Mouse (Mus musculus) heart, embryonic 15.5 days (tissue): Measurements from ENCODE around the gene Trpm3. TPM values are rescaled to one million over a fixed set of nuclear protein-coding genes. Genes with fewer than 3 reads are reported as not detected.

Experiments
- ATAC-seq: fragments of 200-750 bp; cut with Nextera tagmentation; replicated peaks from 2 replicates; pipeline ENCODE4 v1.8.0; 2017; ENCODE audit warnings: low read depth, moderate TSS enrichment; ENCODE audit not compliant: insufficient number of reproducible peaks, insufficient read depth, low FRiP score
- H3K27ac ChIP-seq: fragments of 300-500 bp; sonication (generic); 2 replicates; pipeline ENCODE4 v1.5.1; 2015; ENCODE audit warnings: mild to moderate bottlenecking, inconsistent platforms
- H3K27me3 ChIP-seq: fragments of 300-500 bp; sonication (generic); 2 replicates; pipeline ENCODE4 v1.6.1; 2015; ENCODE audit warnings: inconsistent platforms
- H3K36me3 ChIP-seq: fragments of 300-500 bp; sonication (generic); 2 replicates; pipeline ENCODE4 v1.6.1; 2015; ENCODE audit warnings: mild to moderate bottlenecking, inconsistent platforms
- H3K4me1 ChIP-seq: fragments of 300-500 bp; sonication (generic); replicated peaks from 2 replicates; pipeline ENCODE4 v1.6.1; 2015; ENCODE audit warnings: inconsistent platforms
- H3K4me2 ChIP-seq: fragments of 300-500 bp; sonication (generic); 2 replicates; pipeline ENCODE4 v1.6.1; 2015; ENCODE audit warnings: inconsistent platforms, mild to moderate bottlenecking, moderate library complexity
- H3K4me3 ChIP-seq: fragments of 300-500 bp; sonication (generic); 2 replicates; pipeline ENCODE4 v1.5.1; 2015; ENCODE audit warnings: mild to moderate bottlenecking, inconsistent platforms
- H3K9ac ChIP-seq: fragments of 300-500 bp; sonication (generic); 2 replicates; pipeline ENCODE4 v1.6.1; 2015; ENCODE audit warnings: mild to moderate bottlenecking, inconsistent platforms
- H3K9me3 ChIP-seq: fragments of 300-500 bp; sonication (generic); replicated peaks from 2 replicates; pipeline ENCODE4 v1.6.1; 2016; ENCODE audit warnings: inconsistent platforms
- WGBS: fragments of 180-500 bp; shearing (Covaris S2); methylation state at CpG from one replicate; pipeline ENCODE4 v1.1.7; 2015; ENCODE audit warnings: mixed read lengths; 5-methylcytosine and 5-hydroxymethylcytosine counted together
- polyA plus RNA-seq: library from polyadenylated mRNA; unstranded; fragments of >200 nt; fragmentation: Nextera tagmentation; extraction: Ambion mirVana; gene quantifications from 2 replicates; pipeline ENCODE4 v1.2.1, GENCODE M21; 2015

Trpm3 gene
- polyA plus RNA-seq, 1 experiment from 2014 or later, result 0.55 TPM

GRCm38 (mm10) chr19:22962731-22963130 lies 823.9 kb downstream of the Trpm3 start:
- H3K4me1 ChIP-seq, result no peaks in the 10 kb centered on the region
- ATAC-seq, result no peak
- no peaks in the 10 kb centered on the region for H3K36me3 ChIP-seq
- WGBS, result 50% methylated on average over 8 of the region's 8 CpGs
- H3K27ac ChIP-seq, result no peak overlapping the region
- H3K9ac ChIP-seq, result no peak overlapping the region
- H3K27me3 ChIP-seq, result no peaks in the 10 kb centered on the region
- H3K9me3 ChIP-seq, result no peaks in the 10 kb centered on the region
- H3K4me3 ChIP-seq, result no peak overlapping the region
- no peak overlapping the region for H3K4me2 ChIP-seq

- no peak overlapping the region for H3K9ac ChIP-seq
- no peak overlapping the region for H3K27ac ChIP-seq
- H3K36me3 ChIP-seq, result no peaks in the 10 kb centered on the region
- 69% methylated on average over 6 of the region's 6 CpGs for WGBS
- no peak overlapping the region for H3K4me3 ChIP-seq
- no peaks in the 10 kb centered on the region for H3K9me3 ChIP-seq
- ATAC-seq, result no peak
- H3K4me2 ChIP-seq, result no peak overlapping the region
- no peaks in the 10 kb centered on the region for H3K27me3 ChIP-seq
- H3K4me1 ChIP-seq, result no peaks in the 10 kb centered on the region
Measured at GRCm38 (mm10) chr19:22963726-22964398, 825.0 kb downstream of the Trpm3 start.

DNA sequence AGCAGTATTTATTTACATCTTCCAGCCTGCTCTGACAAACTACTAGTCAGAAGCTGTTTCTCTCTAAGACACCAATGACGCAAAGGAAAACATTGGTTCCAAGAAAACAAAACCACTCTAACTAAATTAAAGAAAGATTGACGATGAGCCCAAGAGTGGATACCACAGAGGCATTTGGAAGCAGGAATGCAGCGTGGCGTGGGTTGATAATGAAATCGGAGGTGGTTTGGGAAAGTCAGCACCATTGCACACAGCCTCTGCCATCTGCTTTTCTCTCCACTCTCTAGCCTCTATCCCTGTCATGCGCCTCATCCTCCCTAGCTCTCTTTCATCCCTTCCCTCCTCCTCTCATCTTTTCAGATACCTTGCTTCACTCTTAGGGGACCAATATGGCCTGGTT lies 826.6 kb downstream of the Trpm3 start:
- no peaks in the 10 kb centered on the region for H3K27me3 ChIP-seq
- WGBS, result 62% methylated on average over 6 of the region's 6 CpGs
- no peaks in the 10 kb centered on the region for H3K36me3 ChIP-seq
- H3K4me2 ChIP-seq, result no peak overlapping the region
- no peak overlapping the region for H3K27ac ChIP-seq
- H3K4me3 ChIP-seq, result no peak overlapping the region
- H3K4me1 ChIP-seq, result no peaks in the 10 kb centered on the region
- H3K9me3 ChIP-seq, result no peaks in the 10 kb centered on the region
- ATAC-seq, result no peak
- no peak overlapping the region for H3K9ac ChIP-seq

DNA sequence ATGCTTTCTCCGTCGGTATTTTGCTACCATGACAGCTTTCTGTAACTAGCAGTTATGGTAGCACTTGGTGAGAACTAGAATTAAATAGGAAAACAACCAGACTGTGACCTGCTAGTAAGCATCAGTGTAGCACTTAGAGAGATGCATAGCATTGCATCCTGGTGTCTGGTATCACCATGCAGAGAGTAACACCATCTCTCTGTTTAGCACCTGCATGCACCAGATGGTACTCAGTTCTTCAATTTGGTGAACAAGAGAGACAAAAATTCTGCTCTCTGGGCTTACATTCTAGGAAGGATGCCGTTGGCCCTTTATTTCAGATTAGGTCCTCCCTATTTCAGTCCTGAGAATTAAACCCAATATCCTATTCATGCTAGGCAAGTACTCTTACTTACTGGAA lies 834.4 kb downstream of the Trpm3 start:
- H3K27ac ChIP-seq, result no peak overlapping the region
- WGBS, result 85% methylated on average over 3 of the region's 3 CpGs
- H3K4me3 ChIP-seq, result no peak overlapping the region
- no peaks in the 10 kb centered on the region for H3K9me3 ChIP-seq
- no peak for ATAC-seq
- no peak overlapping the region for H3K9ac ChIP-seq
- H3K4me2 ChIP-seq, result no peak overlapping the region
- H3K4me1 ChIP-seq, result no peaks in the 10 kb centered on the region
- H3K27me3 ChIP-seq, result no peaks in the 10 kb centered on the region
- H3K36me3 ChIP-seq, result no peaks in the 10 kb centered on the region

GRCm38 (mm10) chr19:22973727-22974126 lies 834.9 kb downstream of the Trpm3 start:
- H3K4me3 ChIP-seq, result no peak overlapping the region
- no peak overlapping the region for H3K9ac ChIP-seq
- H3K9me3 ChIP-seq, result no peaks in the 10 kb centered on the region
- H3K27me3 ChIP-seq, result no peaks in the 10 kb centered on the region
- 84% methylated on average over 5 of the region's 5 CpGs for WGBS
- H3K36me3 ChIP-seq, result no peaks in the 10 kb centered on the region
- no peaks in the 10 kb centered on the region for H3K4me1 ChIP-seq
- ATAC-seq, result no peak
- H3K4me2 ChIP-seq, result no peak overlapping the region
- H3K27ac ChIP-seq, result no peak overlapping the region

DNA sequence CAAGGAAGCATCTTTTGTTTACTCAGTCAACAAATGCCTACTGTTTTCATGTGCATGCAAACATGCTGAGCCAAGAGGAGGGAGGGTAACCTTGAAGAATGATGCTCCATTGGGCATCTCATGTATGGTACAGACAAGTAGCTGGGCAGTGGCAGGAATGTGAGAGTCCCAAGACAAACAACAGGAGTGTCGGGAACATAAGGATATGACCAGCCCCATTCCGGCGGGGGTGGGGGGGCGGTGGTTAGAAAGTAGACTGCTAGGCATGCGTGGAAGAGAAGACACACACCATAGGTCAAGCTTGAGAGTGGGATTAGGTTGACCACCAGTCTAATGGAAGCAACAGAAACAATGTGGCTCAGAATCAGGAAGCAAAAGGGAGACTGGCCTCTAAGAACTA lies 837.0 kb downstream of the Trpm3 start:
- Histone ChIP-seq H3K4me2 (no peak overlapping the region), H3K36me3 (no peaks in the 10 kb centered on the region), H3K4me1 (no peaks in the 10 kb centered on the region), H3K9ac (no peak overlapping the region), H3K9me3 (no peaks in the 10 kb centered on the region), H3K4me3 (no peak overlapping the region), H3K27ac (no peak overlapping the region), H3K27me3 (no peaks in the 10 kb centered on the region)
- 89% methylated on average over 5 of the region's 5 CpGs for WGBS
- no peak for ATAC-seq

- no peak for ATAC-seq
- H3K9ac ChIP-seq, result no peak overlapping the region
- H3K4me2 ChIP-seq, result no peak overlapping the region
- H3K27ac ChIP-seq, result no peak overlapping the region
- H3K9me3 ChIP-seq, result no peaks in the 10 kb centered on the region
- no peaks in the 10 kb centered on the region for H3K36me3 ChIP-seq
- no peak overlapping the region for H3K4me3 ChIP-seq
- H3K27me3 ChIP-seq, result no peaks in the 10 kb centered on the region
- 45% methylated on average over 5 of the region's 5 CpGs for WGBS
- H3K4me1 ChIP-seq, result no peaks in the 10 kb centered on the region
Measured at GRCm38 (mm10) chr19:22977508-22977907, 838.7 kb downstream of the Trpm3 start.

- no peaks in the 10 kb centered on the region for H3K9me3 ChIP-seq
- no peaks in the 10 kb centered on the region for H3K4me1 ChIP-seq
- H3K27me3 ChIP-seq, result no peaks in the 10 kb centered on the region
- H3K36me3 ChIP-seq, result no peaks in the 10 kb centered on the region
- no peak for ATAC-seq
- H3K4me2 ChIP-seq, result no peak overlapping the region
- H3K27ac ChIP-seq, result no peak overlapping the region
- 86% methylated on average over 7 of the region's 7 CpGs for WGBS
- no peak overlapping the region for H3K9ac ChIP-seq
- H3K4me3 ChIP-seq, result no peak overlapping the region
Measured at GRCm38 (mm10) chr19:22978763-22979162, 839.9 kb downstream of the Trpm3 start.

- Histone ChIP-seq H3K9ac (no peak overlapping the region), H3K36me3 (no peaks in the 10 kb centered on the region), H3K4me1 (no peaks in the 10 kb centered on the region), H3K27ac (no peak overlapping the region), H3K4me3 (no peak overlapping the region), H3K9me3 (no peaks in the 10 kb centered on the region), H3K4me2 (no peak overlapping the region), H3K27me3 (no peaks in the 10 kb centered on the region)
- ATAC-seq, result no peak
- 74% methylated on average over 1 of the region's 1 CpGs for WGBS
Measured at GRCm38 (mm10) chr19:22979191-22979590, 840.3 kb downstream of the Trpm3 start.

GRCm38 (mm10) chr19:22987914-22988313 lies 849.1 kb downstream of the Trpm3 start:
- Histone ChIP-seq H3K36me3 (no peaks in the 10 kb centered on the region), H3K4me1 (no peaks in the 10 kb centered on the region), H3K4me3 (no peak overlapping the region), H3K9me3 (no peaks in the 10 kb centered on the region), H3K27ac (no peak overlapping the region), H3K4me2 (no peak overlapping the region), H3K27me3 (no peaks in the 10 kb centered on the region), H3K9ac (no peak overlapping the region)
- 88% methylated on average over 12 of the region's 12 CpGs for WGBS
- no peak for ATAC-seq

- no peaks in the 10 kb centered on the region for H3K4me1 ChIP-seq
- no peaks in the 10 kb centered on the region for H3K27me3 ChIP-seq
- 63% methylated on average over 4 of the region's 4 CpGs for WGBS
- H3K9ac ChIP-seq, result no peak overlapping the region
- no peak for ATAC-seq
- H3K4me2 ChIP-seq, result no peak overlapping the region
- no peak overlapping the region for H3K27ac ChIP-seq
- no peak overlapping the region for H3K4me3 ChIP-seq
- no peaks in the 10 kb centered on the region for H3K36me3 ChIP-seq
- H3K9me3 ChIP-seq, result no peaks in the 10 kb centered on the region
Measured at GRCm38 (mm10) chr19:22993946-22994345, 855.1 kb downstream of the Trpm3 start.

GRCm38 (mm10) chr19:22994531-22994930 lies 855.7 kb downstream of the Trpm3 start:
- Histone ChIP-seq H3K4me1 (no peaks in the 10 kb centered on the region), H3K27ac (no peak overlapping the region), H3K4me3 (no peak overlapping the region), H3K9ac (no peak overlapping the region), H3K4me2 (no peak overlapping the region), H3K36me3 (no peaks in the 10 kb centered on the region), H3K27me3 (no peaks in the 10 kb centered on the region), H3K9me3 (no peaks in the 10 kb centered on the region)
- WGBS, result 85% methylated on average over 5 of the region's 5 CpGs
- no peak for ATAC-seq
